Mouse (Mus musculus) heart, embryonic 13.5 days (tissue): ENCODE measurements around the gene Ispd. TPM values are rescaled to one million over a fixed set of nuclear protein-coding genes. Genes with fewer than 3 reads are reported as not detected.

ENCODE experiments used
- ATAC-seq: fragments of 200-750 bp; cut with Nextera tagmentation; 2 replicates; pipeline ENCODE4 v1.8.0; 2017; ENCODE audit warnings: moderate TSS enrichment; ENCODE audit not compliant: insufficient number of reproducible peaks, low FRiP score, low TSS enrichment; ENCODE audit errors: extremely low read depth
- H3K27ac ChIP-seq: fragments of 300-500 bp; sonication (generic); replicated peaks from 2 replicates; pipeline ENCODE4 v1.5.1; 2015; ENCODE audit warnings: moderate library complexity, mild to moderate bottlenecking, inconsistent platforms
- H3K27me3 ChIP-seq: fragments of 300-500 bp; sonication (generic); replicated peaks from 2 replicates; pipeline ENCODE4 v1.6.1; 2015; ENCODE audit warnings: mild to moderate bottlenecking, inconsistent platforms
- H3K36me3 ChIP-seq: fragments of 300-500 bp; sonication (generic); 2 replicates; pipeline ENCODE4 v1.6.1; 2015; ENCODE audit warnings: mild to moderate bottlenecking, inconsistent platforms
- H3K4me1 ChIP-seq: fragments of 300-500 bp; sonication (generic); 2 replicates; pipeline ENCODE4 v1.6.1; 2015; ENCODE audit warnings: inconsistent platforms
- H3K4me2 ChIP-seq: fragments of 300-500 bp; sonication (generic); 2 replicates; pipeline ENCODE4 v1.6.1; 2015; ENCODE audit warnings: inconsistent platforms, mild to moderate bottlenecking, moderate library complexity
- H3K4me3 ChIP-seq: fragments of 300-500 bp; sonication (generic); 2 replicates; pipeline ENCODE4 v1.5.1; 2015; ENCODE audit warnings: moderate library complexity, mild to moderate bottlenecking, inconsistent platforms
- H3K9ac ChIP-seq: fragments of 300-500 bp; sonication (generic); 2 replicates; pipeline ENCODE4 v1.6.1; 2015; ENCODE audit warnings: inconsistent platforms, mild to moderate bottlenecking, moderate library complexity
- H3K9me3 ChIP-seq: fragments of 300-500 bp; sonication (generic); 2 replicates; pipeline ENCODE4 v1.6.1; 2016; ENCODE audit warnings: inconsistent platforms
- WGBS: fragments of 180-500 bp; shearing (Covaris S2); methylation state at CpG from one replicate; pipeline ENCODE4 v1.1.7; 2015; ENCODE audit warnings: mixed read lengths; 5-methylcytosine and 5-hydroxymethylcytosine counted together
- polyA plus RNA-seq: library from polyadenylated mRNA; unstranded; fragments of >200 nt; fragmentation: Nextera tagmentation; extraction: Ambion mirVana; gene quantifications from 2 replicates; pipeline ENCODE4 v1.2.1, GENCODE M21; 2015

Gene Ispd
- polyA plus RNA-seq, 1 experiment from 2014 or later, result 9.9 TPM

GRCm38 (mm10) chr12:36570414-36571095 lies 189.3 kb downstream of the Ispd start:
- Histone ChIP-seq H3K27ac (no peak overlapping the region), H3K36me3 (no peaks in the 10 kb centered on the region), H3K4me3 (no peak overlapping the region), H3K4me1 (no peaks in the 10 kb centered on the region), H3K9ac (no peak overlapping the region), H3K27me3 (no peaks in the 10 kb centered on the region), H3K9me3 (no peaks in the 10 kb centered on the region), H3K4me2 (no peak overlapping the region)
- no peak for ATAC-seq
- 73% methylated on average over 4 of the region's 4 CpGs for WGBS

DNA sequence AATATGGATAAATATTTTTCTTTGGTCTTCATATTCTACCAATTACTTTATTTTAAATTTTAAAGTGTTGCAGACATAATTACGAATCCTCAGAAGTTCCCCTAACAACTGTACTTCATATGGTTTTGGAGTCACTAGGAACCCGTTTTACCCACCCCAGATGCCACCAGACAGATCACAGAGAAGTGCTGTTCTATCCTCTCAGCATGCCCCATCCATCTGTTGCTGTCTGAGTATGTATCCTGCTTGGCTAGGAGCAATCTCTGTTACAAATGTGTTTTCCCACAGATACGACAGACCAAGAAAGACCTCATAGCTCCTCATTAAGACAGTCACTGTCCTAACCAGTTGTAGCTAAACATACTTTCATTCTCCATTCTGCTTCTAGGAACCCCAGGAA lies 203.6 kb downstream of the Ispd start:
- no peaks in the 10 kb centered on the region for H3K4me1 ChIP-seq
- 65% methylated on average over 3 of the region's 3 CpGs for WGBS
- no peak overlapping the region for H3K9ac ChIP-seq
- no peak overlapping the region for H3K27ac ChIP-seq
- no peaks in the 10 kb centered on the region for H3K27me3 ChIP-seq
- H3K4me2 ChIP-seq, result no peak overlapping the region
- H3K36me3 ChIP-seq, result no peaks in the 10 kb centered on the region
- H3K4me3 ChIP-seq, result no peak overlapping the region
- no peaks in the 10 kb centered on the region for H3K9me3 ChIP-seq
- ATAC-seq, result no peak

- H3K4me3 ChIP-seq, result no peak overlapping the region
- ATAC-seq, result no peak
- H3K27ac ChIP-seq, result no peak overlapping the region
- H3K9me3 ChIP-seq, result no peaks in the 10 kb centered on the region
- H3K4me1 ChIP-seq, result no peaks in the 10 kb centered on the region
- H3K36me3 ChIP-seq, result no peaks in the 10 kb centered on the region
- H3K4me2 ChIP-seq, result no peak overlapping the region
- WGBS, result 53% methylated on average over 2 of the region's 2 CpGs
- H3K9ac ChIP-seq, result no peak overlapping the region
- H3K27me3 ChIP-seq, result no peaks in the 10 kb centered on the region
These were observed 216.4 kb downstream of the Ispd start for GRCm38 (mm10) chr12:36597539-36598250.

DNA sequence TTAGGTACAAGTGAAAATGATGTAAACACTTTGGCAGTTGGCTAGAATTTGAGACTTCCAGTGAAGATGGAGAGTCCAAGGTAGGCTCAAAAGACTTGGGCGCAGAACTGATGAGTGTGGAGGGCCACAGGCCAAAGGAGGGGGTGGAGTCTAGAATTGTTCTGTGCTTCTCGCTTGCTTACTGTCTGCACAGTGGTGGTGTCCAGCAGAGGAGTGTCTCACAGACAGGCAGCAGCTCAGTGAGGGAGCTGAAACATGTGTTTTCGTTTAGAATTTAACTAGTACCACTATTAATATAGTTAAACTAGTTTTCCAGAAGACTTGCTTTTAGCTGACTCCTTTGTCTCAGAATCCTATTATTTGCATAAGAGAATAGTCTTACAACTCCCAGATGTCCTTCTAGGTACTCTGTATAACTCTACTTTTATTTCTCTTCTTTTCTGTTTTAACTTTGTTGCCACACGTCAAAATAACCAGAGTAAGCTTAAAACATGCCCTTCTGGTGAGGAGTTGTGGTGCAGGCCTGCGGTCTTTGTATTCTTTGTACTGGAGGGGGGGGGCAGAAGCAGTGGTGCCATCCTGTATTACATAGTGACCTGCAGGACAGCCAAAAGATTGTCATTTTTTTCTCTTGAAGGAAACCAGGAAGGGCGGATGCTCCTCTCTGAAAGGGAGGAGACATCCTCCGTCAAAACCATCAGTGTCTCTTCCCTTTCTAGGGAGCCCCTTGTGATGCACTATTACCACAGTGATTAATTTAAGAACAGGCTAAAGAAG lies 240.9 kb downstream of the Ispd start:
- Histone ChIP-seq H3K27ac (no peak overlapping the region), H3K27me3 (no peaks in the 10 kb centered on the region), H3K4me2 (no peak overlapping the region), H3K9me3 (no peaks in the 10 kb centered on the region), H3K4me1 (no peaks in the 10 kb centered on the region), H3K9ac (no peak overlapping the region), H3K36me3 (no peaks in the 10 kb centered on the region), H3K4me3 (no peak overlapping the region)
- ATAC-seq, result no peak
- WGBS, result 70% methylated on average over 7 of the region's 7 CpGs

DNA sequence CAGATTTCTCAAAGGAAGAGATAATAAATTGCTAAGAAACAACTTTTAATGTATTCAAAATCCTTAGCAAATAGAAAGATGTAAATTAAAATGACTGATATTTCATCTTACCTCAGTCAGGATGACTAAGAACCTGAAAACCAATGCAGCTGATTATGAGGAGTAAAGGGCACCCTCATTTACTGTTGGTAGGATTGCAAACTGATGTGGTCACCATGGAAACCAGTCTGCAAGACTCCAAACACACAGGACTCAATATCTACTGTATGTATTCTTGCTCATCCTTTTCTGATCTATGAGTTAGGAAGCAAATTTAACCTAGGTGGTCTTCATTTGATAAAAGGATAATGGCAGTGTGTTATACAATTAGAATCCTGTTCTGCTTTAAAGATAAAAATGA lies 246.0 kb downstream of the Ispd start:
- Histone ChIP-seq H3K4me1 (no peaks in the 10 kb centered on the region), H3K36me3 (no peaks in the 10 kb centered on the region), H3K9ac (no peak overlapping the region), H3K9me3 (no peaks in the 10 kb centered on the region), H3K27ac (no peak overlapping the region), H3K4me2 (no peak overlapping the region), H3K4me3 (no peak overlapping the region), H3K27me3 (no peaks in the 10 kb centered on the region)
- ATAC-seq, result no peak

GRCm38 (mm10) chr12:36632427-36632826 lies 251.2 kb downstream of the Ispd start:
- Histone ChIP-seq H3K4me1 (no peaks in the 10 kb centered on the region), H3K4me2 (no peak overlapping the region), H3K36me3 (no peaks in the 10 kb centered on the region), H3K9ac (no peak overlapping the region), H3K27me3 (no peaks in the 10 kb centered on the region), H3K9me3 (no peaks in the 10 kb centered on the region), H3K27ac (no peak overlapping the region), H3K4me3 (no peak overlapping the region)
- no peak for ATAC-seq
- 72% methylated on average over 1 of the region's 1 CpGs for WGBS

- ATAC-seq, result no peak
- no peaks in the 10 kb centered on the region for H3K4me1 ChIP-seq
- H3K9ac ChIP-seq, result no peak overlapping the region
- H3K4me3 ChIP-seq, result no peak overlapping the region
- no peaks in the 10 kb centered on the region for H3K9me3 ChIP-seq
- no peaks in the 10 kb centered on the region for H3K27me3 ChIP-seq
- H3K4me2 ChIP-seq, result no peak overlapping the region
- H3K36me3 ChIP-seq, result no peaks in the 10 kb centered on the region
- no peak overlapping the region for H3K27ac ChIP-seq
- 83% methylated on average over 4 of the region's 4 CpGs for WGBS
These were observed 266.3 kb downstream of the Ispd start for GRCm38 (mm10) chr12:36647514-36647913.

GRCm38 (mm10) chr12:36662496-36662895 lies 281.2 kb downstream of the Ispd start:
- H3K9me3 ChIP-seq, result no peaks in the 10 kb centered on the region
- H3K4me2 ChIP-seq, result no peak overlapping the region
- H3K4me1 ChIP-seq, result peaks cover 8% of the 10 kb centered on the region
- no peak overlapping the region for H3K4me3 ChIP-seq
- no peaks in the 10 kb centered on the region for H3K27me3 ChIP-seq
- H3K36me3 ChIP-seq, result no peaks in the 10 kb centered on the region
- 62% methylated on average over 7 of the region's 7 CpGs for WGBS
- H3K27ac ChIP-seq, result no peak overlapping the region
- no peak overlapping the region for H3K9ac ChIP-seq
- ATAC-seq, result no peak

- Histone ChIP-seq H3K27me3 (no peaks in the 10 kb centered on the region), H3K4me2 (no peak overlapping the region), H3K9me3 (no peaks in the 10 kb centered on the region), H3K4me1 (peaks cover 8% of the 10 kb centered on the region), H3K4me3 (no peak overlapping the region), H3K36me3 (no peaks in the 10 kb centered on the region), H3K27ac (no peak overlapping the region), H3K9ac (no peak overlapping the region)
- ATAC-seq, result no peak
- 60% methylated on average over 3 of the region's 3 CpGs for WGBS
These were observed 283.5 kb downstream of the Ispd start for GRCm38 (mm10) chr12:36664783-36665182.

DNA sequence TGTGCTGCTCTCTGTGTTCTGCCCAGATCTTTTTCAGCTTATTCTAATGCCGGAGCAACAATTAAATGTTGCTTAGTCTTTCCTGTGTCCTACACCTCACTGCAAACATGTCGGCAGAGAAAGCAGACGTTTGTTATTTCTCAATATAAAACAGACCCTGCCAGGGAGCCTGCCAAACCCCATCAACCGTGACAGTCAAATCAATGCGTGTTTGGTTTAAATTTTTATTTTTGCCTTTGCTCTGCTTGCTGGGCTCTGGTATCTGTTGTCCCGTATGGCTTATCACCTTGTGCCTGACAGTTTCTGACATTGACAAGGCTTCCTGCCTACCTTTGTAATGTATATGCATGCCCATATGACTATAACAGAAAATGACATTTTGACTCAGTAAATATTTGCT lies 285.5 kb downstream of the Ispd start:
- Histone ChIP-seq H3K4me3 (no peak overlapping the region), H3K9me3 (no peaks in the 10 kb centered on the region), H3K36me3 (no peaks in the 10 kb centered on the region), H3K27me3 (no peaks in the 10 kb centered on the region), H3K4me1 (peaks cover 11% of the 10 kb centered on the region), H3K4me2 (no peak overlapping the region), H3K9ac (no peak overlapping the region), H3K27ac (no peak overlapping the region)
- no peak for ATAC-seq
- WGBS, result 33% methylated on average over 6 of the region's 6 CpGs

- Histone ChIP-seq H3K4me3 (no peak overlapping the region), H3K36me3 (no peaks in the 10 kb centered on the region), H3K4me2 (no peak overlapping the region), H3K9ac (no peak overlapping the region), H3K9me3 (no peaks in the 10 kb centered on the region), H3K27me3 (no peaks in the 10 kb centered on the region), H3K4me1 (peaks cover 11% of the 10 kb centered on the region), H3K27ac (no peak overlapping the region)
- 64% methylated on average over 5 of the region's 5 CpGs for WGBS
- ATAC-seq, result no peak
These were observed 289.1 kb downstream of the Ispd start for GRCm38 (mm10) chr12:36670164-36670908.
